Mouse (Mus musculus) C2C12 (cell line): ENCODE measurements around the gene Gm20547. TPM values are rescaled to one million over a fixed set of nuclear protein-coding genes. Genes with fewer than 3 reads are reported as not detected.
A peak's percentile ranks its signal among the peaks of the same experiment; 100 is the strongest.

Source experiments
- H3K27me3 ChIP-seq: one replicate; pipeline ENCODE4 v1.6.1; 2011; ENCODE audit not compliant: control insufficient read depth, insufficient read depth, insufficient read length
- H3K36me3 ChIP-seq: one replicate; pipeline ENCODE4 v1.6.1; 2011; ENCODE audit not compliant: control insufficient read depth, insufficient read depth
- H3K4me3 ChIP-seq: one replicate; pipeline ENCODE4 v1.5.1; 2011; ENCODE audit warnings: mild to moderate bottlenecking, control low read depth; ENCODE audit not compliant: poor library complexity, insufficient read depth, severe bottlenecking
- H3K79me2 ChIP-seq: one replicate; pipeline ENCODE4 v1.6.1; 2011; ENCODE audit not compliant: control insufficient read depth, insufficient read depth
- H3K79me3 ChIP-seq: one replicate; pipeline ENCODE4 v1.6.1; 2011; ENCODE audit warnings: low read depth, control low read depth
- H3ac ChIP-seq: one replicate; pipeline ENCODE3; 2011; ENCODE audit warnings: low read depth; ENCODE audit not compliant: control insufficient read depth, insufficient read length
- CEBPB ChIP-seq: IDR thresholded peaks from one replicate; pipeline ENCODE4 v1.6.1; 2011; ENCODE audit warnings: low read depth, mild to moderate bottlenecking, control low read depth, moderate library complexity
- CTCF ChIP-seq: IDR thresholded peaks from one replicate; pipeline ENCODE4 v1.5.1; 2011; ENCODE audit not compliant: control insufficient read depth, insufficient read depth, insufficient read length
- FOSL1 ChIP-seq: IDR thresholded peaks from one replicate; pipeline ENCODE4 v1.8.0; 2011; ENCODE audit warnings: mild to moderate bottlenecking, low read length; ENCODE audit not compliant: poor library complexity, insufficient read depth, severe bottlenecking
- MAX ChIP-seq: IDR thresholded peaks from one replicate; pipeline ENCODE4 v1.6.1; 2011; ENCODE audit warnings: mild to moderate bottlenecking, control low read depth
- MYOD1 ChIP-seq: IDR thresholded peaks from one replicate; pipeline ENCODE4 v1.6.1; 2011; ENCODE audit warnings: low read depth; ENCODE audit not compliant: control insufficient read depth, insufficient read length
- MYOG ChIP-seq: IDR thresholded peaks from one replicate; pipeline ENCODE4 v1.6.1; 2011; ENCODE audit not compliant: control insufficient read depth, insufficient read length; ENCODE audit errors: extremely low read depth
- USF1 ChIP-seq: IDR thresholded peaks from one replicate; pipeline ENCODE4 v1.6.1; 2011; ENCODE audit warnings: low read depth, mild to moderate bottlenecking, control low read depth, moderate library complexity
- polyA plus RNA-seq: library from polyadenylated mRNA; unstranded; fragments of >200 nt; fragmentation: generic; extraction: Trizol; gene quantifications from one replicate; pipeline ENCODE4 v1.2.1, GENCODE M21; 2012; ENCODE audit warnings: missing spikeins

Gene Gm20547
- polyA plus RNA-seq, 1 experiment: not detected

GRCm38 (mm10) chr17:34917188-34917587 is 35.3 kb upstream of the Gm20547 start:
- H3K4me3 ChIP-seq: no peak overlapping the region

GRCm38 (mm10) chr17:34916316-34916715 is 34.5 kb upstream of the Gm20547 start:
- Histone ChIP-seq H3ac (no peak overlapping the region), H3K36me3 (peaks cover 28% of the 10 kb centered on the region), H3K27me3 (no peaks in the 10 kb centered on the region), H3K79me3 (no peaks in the 10 kb centered on the region), H3K79me2 (no peaks in the 10 kb centered on the region), H3K4me3 (no peak overlapping the region)
- TF ChIP-seq USF1 (no peak), MYOD1 (no peak), CTCF (no peak), MYOG (no peak), CEBPB (no peak), MAX (no peak)

More at GRCm38 (mm10) chr17:34917188-34917587, 35.3 kb upstream of the Gm20547 start:
- H3ac ChIP-seq: no peak overlapping the region
- no peak for TF ChIP-seq MAX
- no peak for TF ChIP-seq CTCF
- no peak for TF ChIP-seq USF1
- TF ChIP-seq MYOG: no peak
- no peak for TF ChIP-seq FOSL1
- no peak for TF ChIP-seq MYOD1
- TF ChIP-seq CEBPB: no peak
- no peaks in the 10 kb centered on the region for H3K27me3 ChIP-seq
- peaks cover 20% of the 10 kb centered on the region for H3K36me3 ChIP-seq
- H3K79me3 ChIP-seq: no peaks in the 10 kb centered on the region
- H3K79me2 ChIP-seq: no peaks in the 10 kb centered on the region

- no peak overlapping the region for H3ac ChIP-seq
- TF ChIP-seq CTCF (no peak), FOSL1 (no peak), MAX (no peak), MYOD1 (no peak), MYOG (no peak), USF1 (no peak), CEBPB (no peak)
- no peak overlapping the region for H3K4me3 ChIP-seq
- no peaks in the 10 kb centered on the region for H3K79me2 ChIP-seq
- H3K36me3 ChIP-seq: peaks cover 35% of the 10 kb centered on the region
- no peaks in the 10 kb centered on the region for H3K27me3 ChIP-seq
- H3K79me3 ChIP-seq: no peaks in the 10 kb centered on the region
These were observed 33.6 kb upstream of the Gm20547 start for GRCm38 (mm10) chr17:34915410-34915831.

GRCm38 (mm10) chr17:34913930-34914665 is 32.3 kb upstream of the Gm20547 start, which contains the start of gene Slc44a4:
Gene Slc44a4 (plus strand): TSS chr17:34914466.
- peaks cover 45% of the 10 kb centered on the region for H3K36me3 ChIP-seq
- TF ChIP-seq MAX (no peak), FOSL1 (no peak), MYOD1 (no peak), CTCF (no peak), USF1 (no peak), MYOG (no peak), CEBPB (no peak)
- no peaks in the 10 kb centered on the region for H3K79me3 ChIP-seq
- H3K79me2 ChIP-seq: no peaks in the 10 kb centered on the region
- no peak within 1 kb of the TSS for H3ac ChIP-seq
- H3K4me3 ChIP-seq: no peak within 1 kb of the TSS
- no peaks in the 10 kb centered on the region for H3K27me3 ChIP-seq

GRCm38 (mm10) chr17:34911945-34912351 is 30.1 kb upstream of the Gm20547 start:
- no peaks in the 10 kb centered on the region for H3K27me3 ChIP-seq
- H3K79me3 ChIP-seq: no peaks in the 10 kb centered on the region
- no peaks in the 10 kb centered on the region for H3K79me2 ChIP-seq
- peaks cover 65% of the 10 kb centered on the region for H3K36me3 ChIP-seq
- TF ChIP-seq MAX: no peak
- TF ChIP-seq USF1: no peak
- TF ChIP-seq CEBPB: no peak
- peak; percentile 92 for TF ChIP-seq CTCF
- TF ChIP-seq MYOD1: no peak
- no peak for TF ChIP-seq MYOG
- no peak overlapping the region for H3ac ChIP-seq
- H3K4me3 ChIP-seq: no peak overlapping the region

- H3K79me3 ChIP-seq: no peaks in the 10 kb centered on the region
- peaks cover 68% of the 10 kb centered on the region for H3K36me3 ChIP-seq
- H3K79me2 ChIP-seq: no peaks in the 10 kb centered on the region
- no peaks in the 10 kb centered on the region for H3K27me3 ChIP-seq
- no peak overlapping the region for H3ac ChIP-seq
- H3K4me3 ChIP-seq: no peak overlapping the region
- no peak for TF ChIP-seq USF1
- no peak for TF ChIP-seq FOSL1
These were observed 29.1 kb upstream of the Gm20547 start for GRCm38 (mm10) chr17:34910982-34911381.
